Mouse (Mus musculus) cortical plate, adult 2 months (tissue): ENCODE results near the gene Cdk17. TPM values are rescaled to one million over a fixed set of nuclear protein-coding genes. Genes with fewer than 3 reads are reported as not detected.

Source experiments
- H3K27ac ChIP-seq: fragments of 200-500 bp; 2 replicates; pipeline ENCODE4 v1.5.1; 2012; ENCODE audit warnings: low read length, control low read depth, inconsistent platforms; ENCODE audit not compliant: insufficient read depth
- H3K4me1 ChIP-seq: fragments of 200-500 bp; 2 replicates; pipeline ENCODE4 v1.6.1; 2011; ENCODE audit warnings: low read length; ENCODE audit not compliant: control insufficient read depth, insufficient read depth
- H3K4me3 ChIP-seq: fragments of 200-500 bp; 2 replicates; pipeline ENCODE4 v1.5.1; 2011; ENCODE audit warnings: mild to moderate bottlenecking, low read length, control low read depth; ENCODE audit not compliant: insufficient read depth
- CTCF ChIP-seq: fragments of 200-500 bp; IDR thresholded peaks from 2 replicates; pipeline ENCODE4 v1.5.1; 2011; ENCODE audit warnings: mild to moderate bottlenecking, control low read depth, low read length; ENCODE audit not compliant: insufficient read depth; ENCODE audit errors: extremely low read depth
- POLR2A ChIP-seq: fragments of 200-500 bp; IDR thresholded peaks from 2 replicates; pipeline ENCODE4 v1.6.1; 2011; ENCODE audit warnings: mild to moderate bottlenecking, low read length, control low read depth; ENCODE audit not compliant: insufficient read depth; ENCODE audit errors: extremely low read depth
- polyA plus RNA-seq: library from polyadenylated mRNA; depleted of rRNA; stranded (reverse); fragments of >200 nt; gene quantifications from 2 replicates; pipeline ENCODE4 v1.2.3, GENCODE M21; 2012; rRNA removed

Gene Cdk17
- polyA plus RNA-seq, 1 experiment: 142 TPM

DNA sequence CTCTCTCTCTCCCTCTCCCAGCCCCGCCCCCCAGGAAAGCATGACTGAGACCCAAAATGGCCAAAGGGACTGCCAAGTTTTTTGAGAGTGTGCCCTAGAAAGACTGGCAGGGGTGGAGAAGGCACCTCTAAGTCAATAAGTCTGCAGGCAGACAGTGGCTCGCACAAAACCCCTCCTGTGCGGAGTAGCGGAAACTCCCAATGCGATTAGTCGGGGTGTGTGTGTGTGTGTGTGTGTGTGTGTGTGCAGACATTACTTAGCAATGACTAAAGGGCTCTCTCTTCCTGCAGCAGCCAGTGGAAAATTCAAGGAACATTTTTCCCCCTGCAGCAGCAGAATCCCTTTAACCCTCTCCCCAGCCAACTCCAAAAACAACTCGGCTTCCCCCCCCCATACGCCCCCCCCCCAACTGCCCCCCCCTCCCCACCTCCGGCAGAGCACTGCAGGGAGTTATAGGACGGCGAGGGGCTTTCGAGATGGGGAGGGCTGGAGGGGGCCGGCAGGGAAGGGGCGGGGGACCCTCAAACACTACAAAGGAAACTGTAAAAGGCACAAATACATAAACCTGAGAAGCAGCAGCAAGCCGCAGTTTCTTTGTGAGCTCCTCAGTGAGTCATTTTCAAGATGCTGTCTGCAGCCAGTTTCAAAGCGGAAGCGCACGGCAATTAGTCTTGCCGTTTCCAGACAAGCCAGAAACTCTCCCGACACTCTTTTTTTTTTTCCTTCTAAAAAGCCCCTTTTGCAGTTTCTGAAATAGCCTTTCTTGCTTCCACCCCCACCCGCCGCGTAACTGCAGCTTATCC, 148.7 kb downstream of the Cdk17 start:
- Histone ChIP-seq H3K4me3 (peak overlapping the region; percentile 48; the same call in 1 of the 2 replicates), H3K27ac (0 out of 2 replicates have a peak overlapping the region, but pooled peaks have one; percentile 5), H3K4me1 (peaks cover 3% of the 10 kb centered on the region; the same call in 1 of the 2 replicates)
- TF ChIP-seq CTCF (no peak), POLR2A (no peak)

DNA sequence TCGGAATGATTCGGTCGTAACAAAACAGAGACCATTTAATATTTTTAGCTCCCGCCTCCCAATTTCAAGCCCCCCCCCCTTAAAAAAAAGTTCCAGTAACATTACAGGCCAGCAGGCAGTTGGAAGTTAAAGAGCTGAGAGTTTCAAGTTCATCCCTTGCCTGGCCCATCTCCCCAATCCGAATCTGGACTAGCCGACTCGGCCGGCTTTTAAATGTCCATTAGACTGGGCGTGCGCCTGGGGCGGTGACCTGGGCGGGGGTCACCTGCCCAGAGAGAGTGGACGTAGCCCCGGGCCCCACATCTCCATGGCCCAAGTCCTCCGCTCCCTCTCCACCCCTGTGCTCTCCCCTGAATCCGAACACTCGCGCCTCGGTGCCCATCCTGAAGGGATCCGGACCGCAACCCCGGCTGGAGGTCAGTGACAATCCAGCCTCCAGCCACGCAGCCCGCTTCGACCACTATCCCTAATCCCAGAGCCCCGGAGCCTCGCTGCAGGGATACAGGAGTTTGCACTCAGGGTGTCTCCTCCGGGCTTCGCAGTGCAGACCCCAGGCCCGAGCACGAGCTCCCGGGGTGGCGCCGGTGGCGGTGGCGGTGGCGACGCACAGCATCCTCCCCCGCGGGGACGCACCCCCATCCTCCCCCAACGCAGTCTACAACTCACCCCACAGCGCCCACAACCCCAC, 149.4 kb downstream of the Cdk17 start:
- peaks cover 3% of the 10 kb centered on the region; the same call in 1 of the 2 replicates for H3K4me1 ChIP-seq
- TF ChIP-seq CTCF: no peak
- TF ChIP-seq POLR2A: no peak
- peak overlapping the region; percentile 92 for H3K27ac ChIP-seq
- H3K4me3 ChIP-seq: peak overlapping the region; percentile 48

DNA sequence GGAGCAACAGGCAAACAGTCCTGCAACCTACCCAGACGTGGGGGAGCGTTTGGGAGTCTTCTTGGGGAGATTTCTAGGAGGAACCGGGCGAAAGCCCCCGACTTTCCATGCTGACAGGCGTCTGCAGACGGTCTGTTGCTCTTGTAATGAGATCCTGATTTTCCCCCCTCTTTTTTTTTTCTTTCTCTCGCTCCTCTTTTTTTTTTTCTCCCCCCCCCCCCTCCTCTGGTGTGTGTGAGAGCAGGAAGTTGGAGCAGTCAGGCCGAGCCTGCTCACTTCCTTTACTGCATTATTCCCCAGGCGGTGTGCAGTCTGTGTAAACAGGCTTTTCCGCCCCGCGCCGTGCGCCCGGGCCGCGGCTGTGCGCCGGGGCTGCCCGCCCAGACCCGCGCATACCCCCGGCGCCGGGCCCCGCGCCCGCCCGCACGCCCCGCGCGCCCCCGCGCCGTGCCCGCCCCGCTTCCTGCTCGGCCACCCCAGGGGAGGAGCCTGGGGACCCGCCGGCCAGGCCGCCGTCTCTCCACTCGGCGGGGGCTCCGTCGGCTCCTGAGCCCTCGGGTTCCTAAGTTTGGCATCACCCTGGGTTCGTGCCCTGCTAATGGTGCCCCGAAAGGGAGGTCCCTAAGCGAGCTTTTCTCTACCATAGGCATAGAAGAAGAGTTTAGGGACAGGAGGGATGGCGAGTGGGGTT, 150.2 kb downstream of the Cdk17 start, which contains the start of gene Elk3:
Elk3 (minus strand) TSS at position 415 of the 691 bp plus-strand sequence.
- Histone ChIP-seq H3K4me3 (peak within 1 kb of the TSS; percentile 48), H3K27ac (peak within 1 kb of the TSS; percentile 92), H3K4me1 (peaks cover 3% of the 10 kb centered on the region; the same call in 1 of the 2 replicates)
- TF ChIP-seq POLR2A: no peak
- no peak for TF ChIP-seq CTCF

DNA sequence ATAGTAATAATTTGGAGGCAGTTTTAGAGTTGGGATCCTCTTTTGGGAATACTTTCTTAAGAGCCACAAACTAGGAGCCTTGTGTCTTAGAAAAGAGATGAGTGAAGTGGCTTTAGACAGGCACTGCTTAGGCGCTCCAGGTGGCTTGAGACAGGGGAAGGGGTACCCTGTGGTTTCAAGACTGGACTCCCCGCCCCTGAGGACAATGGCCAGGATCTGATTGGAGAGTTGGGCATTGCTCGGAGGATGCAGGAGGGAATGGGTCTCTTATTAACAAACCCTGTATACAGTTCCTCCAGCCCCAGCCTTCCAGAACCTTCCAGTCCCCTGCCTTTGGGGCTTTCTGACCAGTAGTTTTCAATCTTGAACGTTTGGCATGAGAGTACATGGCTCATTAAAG, 150.9 kb downstream of the Cdk17 start:
- TF ChIP-seq POLR2A: no peak
- TF ChIP-seq CTCF: no peak
- Histone ChIP-seq H3K4me3 (no peak overlapping the region), H3K4me1 (peaks cover 3% of the 10 kb centered on the region; the same call in 1 of the 2 replicates), H3K27ac (no peak overlapping the region)

Other genes with a start within 250 kb of the Cdk17 start
- gene Cfap54, start 79.3 kb upstream of the Cdk17 start, polyA plus RNA-seq: 3.9 TPM in 2 replicates
- gene Elk3, start 150.3 kb downstream of the Cdk17 start, polyA plus RNA-seq: 6.5 and 6.9 TPM in 2 replicates